Mouse (Mus musculus) urinary bladder, postnatal 25 days (tissue): Measurements from ENCODE around the gene Grk4.
"Not testable (repeated sequence)": the region's sequence is repeated elsewhere in the genome, so short reads cannot be mapped to it uniquely, and the experiment has no call there.

Experiments used
- DNase-seq: peaks from one replicate; pipeline ENCODE4 v3.0.0; 2022; ENCODE audit warnings: low spot score

Gene Grk4

GRCm38 (mm10) chr5:34714371-34714770, 54.2 kb downstream of the Grk4 start:
- DNase-seq = not testable (repeated sequence)

GRCm38 (mm10) chr5:34714816-34715215, 54.6 kb downstream of the Grk4 start:
- no peak for DNase-seq

- no peak for DNase-seq
Observed at GRCm38 (mm10) chr5:34729141-34729540, 69.0 kb downstream of the Grk4 start.

GRCm38 (mm10) chr5:34730255-34730654, 70.1 kb downstream of the Grk4 start:
- no peak for DNase-seq

- DNase-seq = no peak
Observed at GRCm38 (mm10) chr5:34751477-34751876, 91.3 kb downstream of the Grk4 start.

- DNase-seq = no peak
Observed at GRCm38 (mm10) chr5:34758762-34759161, 98.6 kb downstream of the Grk4 start.

- no peak for DNase-seq
Observed at GRCm38 (mm10) chr5:34760850-34761508, 100.8 kb downstream of the Grk4 start.

DNA sequence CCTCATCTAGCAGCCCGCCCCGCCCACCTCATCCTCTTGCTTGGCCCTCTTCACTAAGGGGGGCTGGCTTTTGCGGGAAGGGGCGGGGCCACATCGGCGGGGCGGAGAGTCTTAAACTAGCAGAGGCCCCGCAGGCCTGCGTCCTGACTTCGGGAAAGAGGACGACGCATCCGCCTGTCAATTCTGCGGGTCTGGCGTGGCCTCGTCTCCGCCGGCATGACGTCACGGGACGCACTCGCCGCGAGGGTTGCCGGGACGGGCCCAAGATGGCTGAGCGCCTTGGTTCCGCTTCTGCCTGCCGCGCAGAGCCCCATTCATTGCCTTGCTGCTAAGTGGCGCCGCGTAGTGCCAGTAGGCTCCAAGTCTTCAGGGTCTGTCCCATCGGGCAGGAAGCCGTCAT, 101.3 kb downstream of the Grk4 start, which contains the start of gene Htt:
Gene Htt (plus strand): TSS at position 232 of the 400 bp plus-strand sequence.
- DNase-seq = peak; percentile 93

DNA sequence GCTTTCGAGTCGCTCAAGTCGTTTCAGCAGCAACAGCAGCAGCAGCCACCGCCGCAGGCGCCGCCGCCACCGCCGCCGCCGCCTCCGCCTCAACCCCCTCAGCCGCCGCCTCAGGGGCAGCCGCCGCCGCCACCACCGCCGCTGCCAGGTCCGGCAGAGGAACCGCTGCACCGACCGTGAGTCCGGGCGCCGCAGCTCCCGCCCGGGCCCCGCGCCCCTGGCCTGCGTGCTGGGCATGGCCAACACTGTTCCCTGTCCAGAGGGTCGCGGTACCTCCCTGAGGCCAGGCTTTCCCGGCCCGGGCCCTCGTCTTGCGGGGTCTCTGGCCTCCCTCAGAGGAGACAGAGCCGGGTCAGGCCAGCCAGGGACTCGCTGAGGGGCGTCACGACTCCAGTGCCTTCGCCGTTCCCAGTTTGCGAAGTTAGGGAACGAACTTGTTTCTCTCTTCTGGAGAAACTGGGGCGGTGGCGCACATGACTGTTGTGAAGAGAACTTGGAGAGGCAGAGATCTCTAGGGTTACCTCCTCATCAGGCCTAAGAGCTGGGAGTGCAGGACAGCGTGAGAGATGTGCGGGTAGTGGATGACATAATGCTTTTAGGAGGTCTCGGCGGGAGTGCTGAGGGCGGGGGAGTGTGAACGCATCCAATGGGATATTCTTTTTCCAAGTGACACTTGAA, 101.9 kb downstream of the Grk4 start:
- DNase-seq = peak; percentile 26

DNA sequence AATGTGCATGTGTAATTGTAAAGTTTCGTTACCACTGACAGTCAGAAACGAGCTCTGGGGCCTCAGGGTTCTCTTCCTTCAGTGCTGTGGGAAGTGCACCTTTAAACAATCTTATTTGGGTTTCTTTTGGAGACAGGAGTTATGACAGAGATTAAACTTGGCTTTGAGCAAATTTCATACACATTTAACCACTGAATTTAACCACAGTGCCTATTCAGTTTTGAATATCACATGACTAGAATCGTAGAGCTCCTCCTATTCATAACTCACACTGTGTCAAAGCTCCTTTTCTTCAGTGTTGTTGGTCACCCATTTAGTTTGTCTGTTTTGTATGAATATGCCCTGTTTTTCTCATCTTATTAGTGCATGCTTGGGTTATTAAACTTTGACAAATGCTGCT, 111.6 kb downstream of the Grk4 start:
- DNase-seq = no peak

- DNase-seq = no peak
Observed at GRCm38 (mm10) chr5:34772696-34773245, 112.6 kb downstream of the Grk4 start.

- DNase-seq = no peak
Observed at GRCm38 (mm10) chr5:34773392-34773791, 113.2 kb downstream of the Grk4 start.

- DNase-seq = no peak
Observed at GRCm38 (mm10) chr5:34785027-34785426, 124.8 kb downstream of the Grk4 start.

DNA sequence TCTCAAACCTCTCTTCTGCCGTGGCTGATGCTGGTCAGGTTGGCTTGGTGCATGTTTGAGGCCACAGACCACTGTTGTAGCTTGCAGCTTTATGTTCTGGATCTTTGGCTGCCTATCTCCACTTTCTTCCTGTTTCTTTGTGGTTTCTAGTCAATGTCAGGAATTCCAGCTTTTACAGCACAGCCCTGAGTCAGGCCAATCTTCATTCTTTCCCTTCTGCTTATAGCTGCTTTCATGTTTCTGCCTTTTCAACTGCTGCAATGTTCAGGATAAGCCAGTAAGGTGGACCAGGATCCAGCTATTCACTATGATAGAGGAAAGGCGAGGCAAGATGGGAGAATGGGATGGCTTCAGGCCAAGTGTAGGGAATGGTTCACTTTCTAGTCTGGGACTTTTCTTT, 131.0 kb downstream of the Grk4 start:
- DNase-seq = no peak

GRCm38 (mm10) chr5:34800292-34800953, 140.2 kb downstream of the Grk4 start:
- no peak for DNase-seq
